8 mouse cellular contexts compared by ENCODE assay signal in genomic region chr12:108305812-108306794, GRCm38 (mm10). TPM values are rescaled to one million over a fixed set of nuclear protein-coding genes. Genes with fewer than 3 reads are reported as not detected.
DNase-seq lines count a peak whose midpoint lies in the region; ATAC-seq lines count a peak whose summit lies in the region.

Gene Hhipl1, plus strand, starts transcription at chr12:108306270.

- peak within 1 kb of the TSS; percentile 90 for H3K27ac ChIP-seq in forebrain, embryonic 10.5 days
- H3K27ac ChIP-seq in hindbrain, embryonic 13.5 days = no peak within 1 kb of the TSS; the same call in 1 of the 2 replicates
- H3K27ac ChIP-seq in liver, embryonic 12.5 days = no peak within 1 kb of the TSS

- H3K9ac ChIP-seq in hindbrain, embryonic 13.5 days = peak within 1 kb of the TSS; percentile 87
- peak within 1 kb of the TSS; percentile 55 for H3K9ac ChIP-seq in liver, embryonic 12.5 days

- peak within 1 kb of the TSS; percentile 97 for H3K4me2 ChIP-seq in hindbrain, embryonic 13.5 days
- H3K4me2 ChIP-seq in liver, embryonic 12.5 days = peak within 1 kb of the TSS; percentile 67

- peaks cover 54% of the 10 kb centered on the region for H3K27me3 ChIP-seq in forebrain, embryonic 10.5 days (ENCODE audit: poor library complexity, severe bottlenecking)
- H3K27me3 ChIP-seq in hindbrain, embryonic 13.5 days = peaks cover 15% of the 10 kb centered on the region
- H3K27me3 ChIP-seq in liver, embryonic 12.5 days (replicated peaks) = peaks cover 64% of the 10 kb centered on the region

- H3K4me3 ChIP-seq in forebrain, embryonic 10.5 days = peak within 1 kb of the TSS; percentile 65
- H3K4me3 ChIP-seq in hindbrain, embryonic 13.5 days = peak within 1 kb of the TSS; percentile 55
- H3K4me3 ChIP-seq in liver, embryonic 12.5 days = peak within 1 kb of the TSS; percentile 47

- peaks cover 72% of the 10 kb centered on the region for H3K4me1 ChIP-seq in forebrain, embryonic 10.5 days
- H3K4me1 ChIP-seq in hindbrain, embryonic 13.5 days (replicated peaks) = peaks cover 23% of the 10 kb centered on the region
- no peaks in the 10 kb centered on the region for H3K4me1 ChIP-seq in liver, embryonic 12.5 days

- no peaks in the 10 kb centered on the region for H3K36me3 ChIP-seq in forebrain, embryonic 10.5 days (replicated peaks)
- no peaks in the 10 kb centered on the region for H3K36me3 ChIP-seq in hindbrain, embryonic 13.5 days
- no peaks in the 10 kb centered on the region for H3K36me3 ChIP-seq in liver, embryonic 12.5 days

- ATAC-seq in hindbrain, embryonic 13.5 days (ENCODE audit: low FRiP score) = peak; percentile 53
- 0 out of 2 replicates have a peak, but pooled peaks have one; percentile 43 for ATAC-seq in liver, embryonic 12.5 days

- peak; percentile 52 to 64 for DNase-seq in cerebellum, postnatal 25 days
- DNase-seq in cerebellum, adult 9-10 months = no peak
- peak; percentile 48 for DNase-seq in ES-CJ7 (ENCODE audit: low read depth, low spot score)
- peak; percentile 57 for DNase-seq in forebrain, embryonic 10.5 days (ENCODE audit: extremely low spot score, low spot score)
- peak; percentile 68 for DNase-seq in retina, embryonic 14.5 days (ENCODE audit: low spot score)
- DNase-seq in spleen, adult 18-20 months = no peak

- no peaks in the 10 kb centered on the region for H3K9me3 ChIP-seq in forebrain, embryonic 10.5 days
- no peaks in the 10 kb centered on the region for H3K9me3 ChIP-seq in hindbrain, embryonic 13.5 days
- no peaks in the 10 kb centered on the region for H3K9me3 ChIP-seq in liver, embryonic 12.5 days (replicated peaks)

- WGBS in forebrain, embryonic 10.5 days = 3% methylated on average over 67 of the region's 67 CpGs
- 4% methylated on average over 66 of the region's 67 CpGs for WGBS in hindbrain, embryonic 13.5 days
- WGBS in liver, embryonic 12.5 days (ENCODE audit: insufficient replicate concordance) = 3% methylated on average over 67 of the region's 67 CpGs

RNA-seq across cellular contexts. Expression of gene Hhipl1, which starts in this region (rescaled TPM):
- polyA plus RNA-seq in forebrain, embryonic 10.5 days (2016; fragmentation: Nextera tagmentation; extraction: Ambion mirVana) = 2.8 and 3.4 TPM in 2 replicates
- 1.5 and 1.6 TPM in 2 replicates for polyA plus RNA-seq in hindbrain, embryonic 13.5 days (2015; fragmentation: Nextera tagmentation; extraction: Ambion mirVana)
- polyA plus RNA-seq in liver, embryonic 12.5 days (2016; fragmentation: Nextera tagmentation; extraction: Ambion mirVana) = 0.07 and 0.17 TPM in 2 replicates

Comparison
In these comparisons a context has a peak if more than half of its experiments do, and no peak if none do; other contexts are left out.
1. DNase-seq: peak in cerebellum, postnatal 25 days (2 of 2), ES-CJ7 (single experiment), forebrain, embryonic 10.5 days (single experiment) and retina, embryonic 14.5 days (single experiment); none in cerebellum, adult 9-10 months (single experiment) and spleen, adult 18-20 months (0 of 2).
2. Peak in ATAC-seq, H3K4me3 ChIP-seq, H3K9ac ChIP-seq and H3K4me2 ChIP-seq in liver, embryonic 12.5 days; RNA of the gene not detected or under 1 TPM.
3. Peak in every context shown above with its lines, with median percentiles within 50 percentile points of each other: H3K4me3 ChIP-seq.